Mouse (Mus musculus): Measurements from ENCODE around the gene Tle3.

Tle3 gene

GRCm38 (mm10) chr9:61436104-61436503 is 63.9 kb downstream of the Tle3 start:
- DNase-seq (ENCODE audit: low spot score): no peak

DNA sequence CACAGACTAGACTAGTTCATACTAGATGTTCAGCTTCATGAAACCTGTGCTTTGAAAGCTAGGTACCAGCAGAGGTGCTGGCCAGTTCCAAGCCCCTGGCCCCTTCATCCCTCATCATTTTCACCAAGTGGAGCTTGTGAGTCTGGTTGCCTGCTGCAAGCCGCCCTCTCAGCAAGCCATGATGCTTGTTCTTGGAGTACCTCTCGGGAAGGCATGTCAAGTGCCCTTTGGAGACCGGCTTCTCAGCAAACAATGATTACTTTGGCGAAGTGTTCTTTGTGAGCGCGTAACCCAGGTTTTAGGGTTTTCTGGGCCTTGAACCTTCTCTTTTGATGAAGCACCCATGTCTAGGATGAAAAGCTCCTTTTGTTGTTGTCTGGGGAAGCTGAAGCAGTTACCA is 64.6 kb downstream of the Tle3 start:
- no peak for DNase-seq (ENCODE audit: low spot score)

DNA sequence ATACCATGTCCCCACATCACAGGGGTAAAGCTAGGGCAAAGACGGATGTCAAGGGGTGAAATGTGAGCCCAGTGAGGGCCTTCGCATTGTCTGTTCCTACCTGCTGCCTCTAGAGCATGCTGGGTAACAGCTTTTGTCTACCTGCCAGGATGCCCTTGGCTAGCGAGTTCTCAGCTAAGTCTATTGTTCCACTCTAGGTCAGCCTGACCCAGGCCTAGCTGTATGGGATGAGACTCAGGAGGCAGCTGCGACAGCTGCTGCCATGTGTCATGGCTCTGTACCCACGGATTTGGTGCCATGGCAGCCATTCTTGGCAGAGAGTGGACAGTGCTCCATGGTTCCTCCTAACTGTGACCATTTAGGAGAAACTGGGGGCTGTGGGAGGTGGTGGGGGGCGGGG is 66.9 kb downstream of the Tle3 start:
- no peak for DNase-seq (ENCODE audit: low spot score)

DNA sequence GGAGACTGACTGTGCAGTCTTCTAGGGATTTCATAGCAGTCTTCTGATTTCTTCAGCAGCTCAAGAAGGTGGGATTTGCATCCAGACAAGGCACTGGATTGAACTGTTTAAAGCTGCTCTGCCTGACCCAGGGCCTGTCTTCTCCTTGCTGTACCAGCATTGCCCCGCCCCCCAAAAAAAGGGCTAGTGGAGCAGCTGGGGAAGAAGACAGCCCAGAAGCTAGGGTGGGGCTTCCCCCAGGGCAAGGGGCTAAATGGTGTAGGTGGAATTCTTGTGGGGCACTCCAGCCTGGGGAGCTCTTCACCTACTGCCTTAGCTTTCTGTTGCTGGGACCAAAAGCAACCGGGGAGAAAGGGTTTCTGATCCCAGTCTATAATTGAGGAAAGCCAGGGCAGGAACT is 67.8 kb downstream of the Tle3 start:
- DNase-seq (ENCODE audit: low spot score): no peak

GRCm38 (mm10) chr9:61441206-61441913 is 69.2 kb downstream of the Tle3 start:
- DNase-seq (ENCODE audit: low spot score): no peak

DNA sequence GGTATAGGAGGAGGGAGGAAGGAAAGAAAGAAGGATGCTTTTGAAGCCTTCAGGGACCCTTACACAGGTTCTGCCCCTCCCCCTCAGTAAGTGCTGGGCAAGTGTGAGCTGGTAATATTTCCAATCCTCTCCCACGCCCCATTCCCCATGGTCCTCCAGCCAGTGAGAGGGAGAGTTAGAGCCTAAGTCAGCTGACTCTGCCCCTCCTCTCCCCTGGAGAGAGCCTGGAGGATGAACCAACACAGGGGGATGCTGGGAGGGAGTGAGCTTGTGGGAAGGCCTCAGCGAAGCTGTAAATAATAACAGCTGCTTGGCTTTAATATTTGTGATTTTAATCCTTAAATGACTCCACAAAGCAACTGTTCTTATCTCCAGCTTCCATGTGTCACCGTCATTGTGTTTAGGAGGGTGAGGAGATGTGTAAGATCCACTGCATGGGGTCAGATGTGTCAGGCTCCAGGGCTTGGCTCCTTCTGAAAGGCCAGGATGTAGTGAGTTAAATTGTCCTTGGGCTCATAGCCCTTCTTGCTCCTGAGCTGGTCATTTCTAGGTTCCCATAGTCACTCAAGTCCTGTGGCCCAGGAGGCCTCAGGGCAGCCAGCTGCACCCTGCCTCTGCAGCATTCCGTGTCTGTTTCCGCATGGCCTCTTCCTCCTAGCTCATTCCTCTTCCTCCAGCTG is 70.9 kb downstream of the Tle3 start:
- DNase-seq (ENCODE audit: low spot score): no peak

DNA sequence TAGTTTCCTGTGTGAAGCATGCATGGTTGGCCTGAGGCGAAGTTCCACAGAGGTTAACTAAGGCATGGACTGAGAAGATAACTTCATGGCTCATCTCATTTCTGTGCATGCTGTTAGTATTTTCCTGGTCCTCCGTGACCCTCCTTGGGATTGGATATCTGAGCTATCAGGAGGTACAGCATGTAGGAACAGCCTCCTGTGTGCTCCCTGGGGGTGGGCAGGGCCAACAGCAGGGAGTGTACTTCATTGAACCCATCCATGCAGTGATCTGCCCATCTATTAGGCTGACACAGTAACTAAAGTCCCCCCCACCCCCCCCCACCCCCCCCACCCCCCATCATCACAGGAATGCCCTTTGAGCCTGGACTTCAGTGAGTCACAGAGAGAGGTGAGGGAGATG is 73.0 kb downstream of the Tle3 start:
- no peak for DNase-seq (ENCODE audit: low spot score)

DNA sequence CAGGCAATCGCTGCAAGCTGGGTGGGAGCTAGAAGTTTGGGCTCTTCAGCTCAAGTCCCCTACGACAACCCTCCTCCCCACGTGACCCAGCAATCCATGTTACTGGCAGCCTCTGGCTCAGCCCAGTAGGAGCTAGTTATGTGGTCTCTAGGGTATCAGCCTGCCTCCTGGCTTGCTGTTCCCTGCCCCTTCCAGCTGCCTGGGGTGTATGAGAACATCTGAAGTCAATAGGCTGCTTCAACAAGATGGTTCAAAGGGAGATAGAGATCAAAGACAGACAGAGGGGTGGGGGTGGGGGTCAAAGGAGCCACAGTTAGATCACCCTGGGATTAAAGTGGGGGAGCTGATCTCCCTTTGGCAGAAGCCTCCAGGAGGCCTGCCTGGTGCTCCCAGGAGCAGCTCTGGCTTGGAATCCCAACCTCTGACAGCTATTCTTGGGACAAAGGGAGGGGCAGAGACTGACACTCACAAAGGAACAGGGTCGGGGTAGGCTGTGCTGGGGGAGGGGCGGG is 73.6 kb downstream of the Tle3 start:
- no peak for DNase-seq (ENCODE audit: low spot score)

GRCm38 (mm10) chr9:61446965-61447364 is 74.8 kb downstream of the Tle3 start:
- DNase-seq (ENCODE audit: low spot score): no peak

GRCm38 (mm10) chr9:61449363-61449904 is 77.3 kb downstream of the Tle3 start:
- no peak for DNase-seq (ENCODE audit: low spot score)

DNA sequence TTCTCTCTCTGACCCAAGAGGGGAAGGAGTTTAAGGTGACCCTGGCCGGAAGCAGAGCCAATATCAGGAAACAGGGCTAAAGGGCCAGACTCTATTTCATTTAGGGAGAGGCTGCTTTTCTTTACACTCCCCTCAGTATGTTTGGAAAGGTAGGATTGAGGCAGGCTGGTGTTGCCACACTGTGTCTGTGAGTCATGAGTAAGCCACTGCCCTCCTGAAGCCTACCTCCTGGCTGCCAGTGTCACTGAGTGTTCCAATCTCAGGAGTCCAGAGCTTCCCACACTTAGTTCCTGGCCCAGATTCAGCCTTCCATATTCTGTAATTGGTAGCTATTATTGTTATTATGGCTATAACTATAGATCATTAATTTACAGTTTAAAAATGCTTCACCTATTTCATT is 79.9 kb downstream of the Tle3 start:
- DNase-seq (ENCODE audit: low spot score): no peak

- no peak for DNase-seq (ENCODE audit: low spot score)
Measured at GRCm38 (mm10) chr9:61455861-61456261, 83.7 kb downstream of the Tle3 start.

DNA sequence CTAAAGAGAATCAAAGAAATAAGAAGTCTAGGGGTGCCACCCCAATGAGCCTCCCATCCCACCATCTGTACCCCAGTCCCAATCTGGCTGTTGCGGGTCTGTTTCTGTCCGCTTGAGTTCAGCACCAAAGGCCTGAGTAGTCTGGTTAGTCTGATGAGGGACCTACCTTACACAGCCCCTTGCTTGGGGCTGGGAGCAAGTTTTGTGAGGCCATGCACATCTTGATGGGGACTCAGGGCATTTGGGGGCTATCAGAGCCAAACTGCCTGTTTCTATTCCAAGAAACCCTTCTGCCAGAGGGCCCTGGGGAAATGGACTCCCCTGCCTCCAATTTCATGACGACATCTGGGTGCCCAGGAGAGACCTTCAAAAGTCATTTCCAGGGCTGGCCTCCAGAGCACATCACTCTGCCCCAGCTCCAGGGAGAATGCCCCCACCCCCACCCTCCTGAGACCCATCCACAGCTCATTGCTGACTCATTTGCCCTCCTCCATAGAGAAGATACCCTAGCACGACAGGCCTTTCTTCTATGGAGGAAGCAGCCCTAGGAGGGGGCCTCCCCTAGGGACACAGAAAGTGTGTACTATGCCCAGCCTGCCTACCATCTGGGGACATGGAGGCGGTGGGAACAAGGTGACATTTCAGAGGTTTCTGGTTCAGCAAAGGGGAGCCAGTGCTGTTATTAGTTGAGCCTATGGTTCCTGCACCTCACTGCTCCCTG is 84.4 kb downstream of the Tle3 start:
- DNase-seq (ENCODE audit: low spot score): no peak

DNA sequence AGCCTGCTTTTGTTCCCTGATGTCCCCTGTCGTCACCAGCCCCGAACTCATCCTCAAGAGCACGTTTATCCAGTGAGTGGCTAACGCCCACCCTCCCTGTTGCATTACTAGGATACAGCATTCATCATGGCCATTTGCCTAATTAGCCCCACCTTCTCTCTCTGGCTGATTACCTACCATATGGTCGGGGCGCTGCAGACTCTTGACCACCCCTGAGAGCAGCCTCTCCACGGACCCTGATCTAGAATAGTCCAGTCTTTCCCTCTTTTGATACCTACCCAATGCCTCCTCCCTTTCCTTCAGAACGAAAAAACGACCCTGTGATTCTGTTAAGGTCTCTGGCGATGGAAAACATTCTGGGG is 85.0 kb downstream of the Tle3 start:
- no peak for DNase-seq (ENCODE audit: low spot score)

DNA sequence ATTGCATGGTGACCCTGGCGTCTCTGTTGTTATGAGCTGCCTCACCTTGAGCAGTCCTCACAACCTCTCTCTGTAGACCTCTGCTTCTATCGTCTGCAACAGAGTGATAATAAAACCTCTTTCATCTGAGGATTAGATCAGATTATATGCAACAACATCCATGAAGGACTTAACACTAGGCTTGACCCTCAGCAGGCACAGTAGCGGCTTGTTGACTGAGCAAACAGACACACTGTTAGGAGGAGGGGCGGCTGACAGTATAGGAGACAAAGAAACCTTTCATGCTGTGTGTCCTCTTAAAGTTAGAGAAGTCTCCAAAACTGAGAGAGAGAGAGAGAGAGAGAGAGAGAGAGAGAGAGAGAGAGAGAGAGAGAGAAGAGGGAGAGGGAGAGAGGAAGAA is 89.7 kb downstream of the Tle3 start:
- no peak for DNase-seq (ENCODE audit: low spot score)

- no peak for DNase-seq (ENCODE audit: low spot score)
Measured at GRCm38 (mm10) chr9:61467436-61467835, 95.3 kb downstream of the Tle3 start.
